Mouse (Mus musculus) neural tube, embryonic 15.5 days (tissue): ENCODE results near the gene Alg13. TPM values are rescaled to one million over a fixed set of nuclear protein-coding genes. Genes with fewer than 3 reads are reported as not detected.

ENCODE experiments used
- ATAC-seq: fragments of 200-750 bp; cut with Nextera tagmentation; 2 replicates; pipeline ENCODE4 v1.8.0; 2017; ENCODE audit warnings: mild to moderate bottlenecking, moderate TSS enrichment, moderate library complexity; ENCODE audit not compliant: low FRiP score
- H3K27ac ChIP-seq: fragments of 300-500 bp; sonication (generic); replicated peaks from 2 replicates; pipeline ENCODE4 v1.5.1; 2015; ENCODE audit warnings: mild to moderate bottlenecking, inconsistent platforms
- H3K27me3 ChIP-seq: fragments of 300-500 bp; sonication (generic); replicated peaks from 2 replicates; pipeline ENCODE4 v1.6.1; 2015; ENCODE audit warnings: inconsistent platforms
- H3K36me3 ChIP-seq: fragments of 300-500 bp; sonication (generic); 2 replicates; pipeline ENCODE4 v1.6.1; 2015; ENCODE audit warnings: inconsistent platforms
- H3K4me1 ChIP-seq: fragments of 300-500 bp; sonication (generic); 2 replicates; pipeline ENCODE4 v1.6.1; 2015; ENCODE audit warnings: inconsistent platforms
- H3K4me2 ChIP-seq: fragments of 300-500 bp; sonication (generic); 2 replicates; pipeline ENCODE4 v1.6.1; 2015; ENCODE audit warnings: inconsistent platforms, mild to moderate bottlenecking, moderate library complexity
- H3K4me3 ChIP-seq: fragments of 300-500 bp; sonication (generic); replicated peaks from 2 replicates; pipeline ENCODE4 v1.5.1; 2015; ENCODE audit warnings: mild to moderate bottlenecking, inconsistent platforms
- H3K9ac ChIP-seq: fragments of 300-500 bp; sonication (generic); replicated peaks from 2 replicates; pipeline ENCODE4 v1.6.1; 2015; ENCODE audit warnings: mild to moderate bottlenecking, inconsistent platforms
- H3K9me3 ChIP-seq: fragments of 300-500 bp; sonication (generic); replicated peaks from 2 replicates; pipeline ENCODE4 v1.6.1; 2016; ENCODE audit warnings: inconsistent platforms
- WGBS: fragments of 180-500 bp; shearing (Covaris S2); methylation state at CpG from one replicate; pipeline ENCODE4 v1.1.7; 2015; ENCODE audit warnings: mixed read lengths; 5-methylcytosine and 5-hydroxymethylcytosine counted together
- microRNA-seq: library from miRNA; unstranded; fragments of <30 nt; microRNA quantifications from one replicate; pipeline ENCODE4, GENCODE M21; 2017
- polyA plus RNA-seq: library from polyadenylated mRNA; unstranded; fragments of >200 nt; fragmentation: Nextera tagmentation; extraction: Ambion mirVana; gene quantifications from 2 replicates; pipeline ENCODE4 v1.2.1, GENCODE M21; 2015

The Alg13 gene
- polyA plus RNA-seq, 1 experiment from 2014 or later = 11.4 TPM

GRCm38 (mm10) chrX:144338355-144338754, 20.8 kb downstream of the Alg13 start:
- no peak overlapping the region for H3K9ac ChIP-seq
- no peaks in the 10 kb centered on the region for H3K27me3 ChIP-seq
- no peaks in the 10 kb centered on the region for H3K9me3 ChIP-seq
- no peak overlapping the region for H3K27ac ChIP-seq
- H3K4me3 ChIP-seq = no peak overlapping the region
- ATAC-seq = no peak
- no peaks in the 10 kb centered on the region for H3K36me3 ChIP-seq
- no peak overlapping the region for H3K4me2 ChIP-seq
- no peaks in the 10 kb centered on the region for H3K4me1 ChIP-seq

GRCm38 (mm10) chrX:144374196-144374595, 56.6 kb downstream of the Alg13 start:
- ATAC-seq = no peak

GRCm38 (mm10) chrX:144403526-144403925, 85.9 kb downstream of the Alg13 start:
- WGBS = 40% methylated on average over 7 of the region's 7 CpGs
- H3K4me1 ChIP-seq = no peaks in the 10 kb centered on the region
- no peak overlapping the region for H3K9ac ChIP-seq
- no peak overlapping the region for H3K4me2 ChIP-seq
- no peak overlapping the region for H3K4me3 ChIP-seq
- no peaks in the 10 kb centered on the region for H3K36me3 ChIP-seq
- no peak overlapping the region for H3K27ac ChIP-seq
- no peaks in the 10 kb centered on the region for H3K27me3 ChIP-seq
- no peaks in the 10 kb centered on the region for H3K9me3 ChIP-seq
- ATAC-seq = peak; percentile 76; the same call in 1 of the 2 replicates

More at GRCm38 (mm10) chrX:144374196-144374595, 56.6 kb downstream of the Alg13 start:
- Histone ChIP-seq H3K9me3 (no peaks in the 10 kb centered on the region), H3K4me3 (no peak overlapping the region), H3K9ac (no peak overlapping the region), H3K27me3 (no peaks in the 10 kb centered on the region), H3K4me2 (no peak overlapping the region), H3K27ac (no peak overlapping the region), H3K4me1 (no peaks in the 10 kb centered on the region), H3K36me3 (no peaks in the 10 kb centered on the region)
- 84% methylated on average over 2 of the region's 2 CpGs for WGBS

GRCm38 (mm10) chrX:144408036-144408435, 90.4 kb downstream of the Alg13 start:
- no peak for ATAC-seq
- H3K4me3 ChIP-seq = no peak overlapping the region
- no peaks in the 10 kb centered on the region for H3K4me1 ChIP-seq
- no peak overlapping the region for H3K9ac ChIP-seq
- no peaks in the 10 kb centered on the region for H3K36me3 ChIP-seq
- H3K9me3 ChIP-seq = no peaks in the 10 kb centered on the region
- no peaks in the 10 kb centered on the region for H3K27me3 ChIP-seq
- no peak overlapping the region for H3K27ac ChIP-seq
- WGBS = 83% methylated on average over 5 of the region's 5 CpGs
- no peak overlapping the region for H3K4me2 ChIP-seq

GRCm38 (mm10) chrX:144420259-144420658, 102.7 kb downstream of the Alg13 start:
- Histone ChIP-seq H3K4me3 (no peak overlapping the region), H3K27me3 (no peaks in the 10 kb centered on the region), H3K9ac (no peak overlapping the region), H3K9me3 (no peaks in the 10 kb centered on the region), H3K4me1 (no peaks in the 10 kb centered on the region), H3K4me2 (no peak overlapping the region), H3K36me3 (no peaks in the 10 kb centered on the region), H3K27ac (no peak overlapping the region)
- 67% methylated on average over 1 of the region's 1 CpGs for WGBS
- no peak for ATAC-seq

- no peak for ATAC-seq
- WGBS = 95% methylated on average over 1 of the region's 1 CpGs
Measured at GRCm38 (mm10) chrX:144421091-144421490, 103.5 kb downstream of the Alg13 start.

GRCm38 (mm10) chrX:144423848-144424247, 106.2 kb downstream of the Alg13 start:
- ATAC-seq = no peak
- WGBS = 85% methylated on average over 3 of the region's 3 CpGs

More at GRCm38 (mm10) chrX:144421091-144421490, 103.5 kb downstream of the Alg13 start:
- Histone ChIP-seq H3K27me3 (no peaks in the 10 kb centered on the region), H3K4me2 (no peak overlapping the region), H3K9ac (no peak overlapping the region), H3K36me3 (no peaks in the 10 kb centered on the region), H3K9me3 (no peaks in the 10 kb centered on the region), H3K4me1 (no peaks in the 10 kb centered on the region), H3K27ac (no peak overlapping the region), H3K4me3 (no peak overlapping the region)

More at GRCm38 (mm10) chrX:144423848-144424247, 106.2 kb downstream of the Alg13 start:
- Histone ChIP-seq H3K27ac (no peak overlapping the region), H3K4me2 (no peak overlapping the region), H3K27me3 (no peaks in the 10 kb centered on the region), H3K9me3 (no peaks in the 10 kb centered on the region), H3K36me3 (no peaks in the 10 kb centered on the region), H3K9ac (no peak overlapping the region), H3K4me1 (no peaks in the 10 kb centered on the region), H3K4me3 (no peak overlapping the region)

Small RNA genes lying within 50 kb of the gene (microRNA-seq; reads per million reads assigned to microRNA genes)
- gene Mir680-2 = not detected

Other genes starting within 250 kb of the Alg13 start
- gene A730046J19Rik, start 164.1 kb upstream of the Alg13 start, polyA plus RNA-seq = 4.9 and 5.0 TPM in 2 replicates
- gene Trpc5os, start 138.8 kb downstream of the Alg13 start, polyA plus RNA-seq = 0.06 and 0.12 TPM in 2 replicates